Mouse (Mus musculus) bone marrow, adult 2 months (tissue): Measurements from ENCODE around the gene Plekhj1. TPM values are rescaled to one million over a fixed set of nuclear protein-coding genes. Genes with fewer than 3 reads are reported as not detected.

Source experiments
- H3K27ac ChIP-seq: fragments of 200-500 bp; 2 replicates; pipeline ENCODE4 v1.5.1; 2012; ENCODE audit warnings: low read depth, mild to moderate bottlenecking, control low read depth, inconsistent platforms, low read length; ENCODE audit not compliant: control insufficient read depth, poor library complexity, insufficient read depth
- H3K4me1 ChIP-seq: fragments of 200-500 bp; 2 replicates; pipeline ENCODE4 v1.6.1; 2011; ENCODE audit warnings: low read length; ENCODE audit not compliant: control insufficient read depth, insufficient read depth
- H3K4me3 ChIP-seq: fragments of 200-500 bp; replicated peaks from 2 replicates; pipeline ENCODE3; 2011; ENCODE audit warnings: mild to moderate bottlenecking, low read depth, low read length, control low read depth; ENCODE audit not compliant: control insufficient read depth
- CTCF ChIP-seq: fragments of 200-500 bp; IDR thresholded peaks from 2 replicates; pipeline ENCODE4 v1.5.1; 2011; ENCODE audit warnings: low read length, control low read depth; ENCODE audit not compliant: control insufficient read depth, insufficient read depth
- POLR2A ChIP-seq: fragments of 200-500 bp; IDR thresholded peaks from 2 replicates; pipeline ENCODE4 v1.6.1; 2011; ENCODE audit warnings: low read depth, mild to moderate bottlenecking, control low read depth, low read length, borderline replicate concordance; ENCODE audit not compliant: control insufficient read depth
- WGBS: fragments of 180-500 bp; shearing (Covaris S2); methylation state at CpG from one replicate; pipeline ENCODE4 v1.1.7; 2018; 5-methylcytosine and 5-hydroxymethylcytosine counted together
- polyA plus RNA-seq: library from polyadenylated mRNA; stranded (reverse); fragments of >200 nt; gene quantifications from 2 replicates; pipeline ENCODE4 v1.2.4, GENCODE M21; 2011; ENCODE audit warnings: low replicate concordance; ENCODE audit not compliant: missing spikeins, insufficient read depth, insufficient read length

Gene Plekhj1
- polyA plus RNA-seq, 1 experiment: 186 TPM

GRCm38 (mm10) chr10:80792175-80793032, 6.0 kb downstream of the Plekhj1 start:
- WGBS: 25% methylated on average over 41 of the region's 41 CpGs
- H3K27ac ChIP-seq: peak overlapping the region; percentile 17; the same call in 1 of the 2 replicates
- no peak for TF ChIP-seq POLR2A
- TF ChIP-seq CTCF: no peak
- H3K4me1 ChIP-seq: no peaks in the 10 kb centered on the region
- H3K4me3 ChIP-seq: no peak overlapping the region

- Histone ChIP-seq H3K27ac (no peak overlapping the region), H3K4me1 (no peaks in the 10 kb centered on the region), H3K4me3 (no peak overlapping the region)
- TF ChIP-seq POLR2A (no peak), CTCF (no peak)
- WGBS: 55% methylated on average over 33 of the region's 33 CpGs
Measured at GRCm38 (mm10) chr10:80791476-80792174, 6.8 kb downstream of the Plekhj1 start.

- no peak for TF ChIP-seq CTCF
- no peak for TF ChIP-seq POLR2A
- 90% methylated on average over 19 of the region's 19 CpGs for WGBS
- Histone ChIP-seq H3K27ac (no peak overlapping the region), H3K4me3 (no peak overlapping the region), H3K4me1 (no peaks in the 10 kb centered on the region)
Measured at GRCm38 (mm10) chr10:80790761-80791404, 7.5 kb downstream of the Plekhj1 start.

GRCm38 (mm10) chr10:80787517-80787916, 10.9 kb downstream of the Plekhj1 start:
- 82% methylated on average over 2 of the region's 2 CpGs for WGBS
- no peak overlapping the region for H3K4me3 ChIP-seq
- no peak overlapping the region for H3K27ac ChIP-seq
- H3K4me1 ChIP-seq: no peaks in the 10 kb centered on the region
- TF ChIP-seq CTCF (no peak), POLR2A (no peak)

- Histone ChIP-seq H3K27ac (no peak overlapping the region), H3K4me3 (no peak overlapping the region), H3K4me1 (no peaks in the 10 kb centered on the region)
- 92% methylated on average over 11 of the region's 11 CpGs for WGBS
- TF ChIP-seq POLR2A (no peak), CTCF (no peak)
Measured at GRCm38 (mm10) chr10:80785963-80786362, 12.5 kb downstream of the Plekhj1 start.

GRCm38 (mm10) chr10:80784871-80785270, 13.6 kb downstream of the Plekhj1 start:
- WGBS: 93% methylated on average over 12 of the region's 12 CpGs
- TF ChIP-seq CTCF: no peak
- no peak for TF ChIP-seq POLR2A
- no peak overlapping the region for H3K4me3 ChIP-seq
- H3K27ac ChIP-seq: no peak overlapping the region
- H3K4me1 ChIP-seq: no peaks in the 10 kb centered on the region

GRCm38 (mm10) chr10:80784302-80784701, 14.1 kb downstream of the Plekhj1 start:
- no peaks in the 10 kb centered on the region for H3K4me1 ChIP-seq
- no peak overlapping the region for H3K27ac ChIP-seq
- H3K4me3 ChIP-seq: no peak overlapping the region
- TF ChIP-seq POLR2A (no peak), CTCF (no peak)
- WGBS: 98% methylated on average over 2 of the region's 2 CpGs

GRCm38 (mm10) chr10:80779565-80779964, 18.9 kb downstream of the Plekhj1 start:
- Histone ChIP-seq H3K4me3 (no peak overlapping the region), H3K27ac (no peak overlapping the region), H3K4me1 (no peaks in the 10 kb centered on the region)
- no peak for TF ChIP-seq POLR2A
- TF ChIP-seq CTCF: no peak
